Mouse (Mus musculus) embryo, embryonic 10 days (tissue): ENCODE measurements around the gene Pde3a.
A peak's percentile ranks its signal among the peaks of the same experiment; 100 is the strongest.

Experiments used
- DNase-seq: peaks from one replicate; pipeline ENCODE4 v3.0.0-alpha.2; 2015; ENCODE audit warnings: low spot score

Gene Pde3a

GRCm38 (mm10) chr6:141404649-141405048 lies 155.6 kb downstream of the Pde3a start:
- no peak for DNase-seq

DNA sequence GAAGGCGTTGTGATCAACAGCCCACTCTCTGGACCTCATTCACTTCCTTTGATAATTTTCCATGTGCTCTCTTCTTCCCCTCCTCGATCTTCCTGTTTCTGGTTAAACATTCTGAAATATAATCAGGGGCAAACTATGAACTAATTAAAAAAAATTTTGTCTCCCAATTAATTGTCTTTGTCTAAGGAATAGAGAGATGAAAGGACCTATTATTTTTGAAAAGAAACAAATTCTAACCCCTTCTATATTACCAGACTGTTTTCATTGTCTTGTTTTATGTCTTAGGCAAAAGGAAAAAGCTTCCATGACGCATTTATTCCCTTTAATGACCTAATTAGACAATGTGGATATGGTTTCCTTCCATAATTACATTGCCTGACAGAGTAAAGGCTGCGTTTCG lies 156.4 kb downstream of the Pde3a start:
- DNase-seq: no peak

GRCm38 (mm10) chr6:141408758-141409157 lies 159.7 kb downstream of the Pde3a start:
- no peak for DNase-seq

GRCm38 (mm10) chr6:141410836-141411235 lies 161.8 kb downstream of the Pde3a start:
- DNase-seq: no peak

GRCm38 (mm10) chr6:141425114-141425513 lies 176.0 kb downstream of the Pde3a start:
- DNase-seq: no peak

DNA sequence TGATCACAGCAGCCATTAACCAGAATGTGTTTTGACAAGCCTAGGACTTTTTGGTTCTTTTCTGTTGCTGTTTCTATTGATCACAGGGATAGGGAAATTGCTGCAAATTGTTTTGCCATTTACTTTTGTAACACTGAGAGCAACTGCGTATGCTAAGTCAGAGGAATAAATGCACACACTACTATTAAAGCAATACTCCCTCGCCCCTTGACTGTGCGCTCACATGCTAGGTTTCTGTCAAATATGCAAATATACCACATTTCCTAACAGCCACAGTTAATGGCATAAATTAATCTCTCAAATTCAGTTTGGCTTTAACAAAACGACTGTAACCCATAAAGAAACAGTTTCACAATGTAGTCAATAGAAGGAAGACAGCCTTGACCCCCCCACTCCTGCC lies 179.5 kb downstream of the Pde3a start:
- DNase-seq: no peak

- DNase-seq: no peak
These were observed 181.1 kb downstream of the Pde3a start for GRCm38 (mm10) chr6:141430134-141430533.

DNA sequence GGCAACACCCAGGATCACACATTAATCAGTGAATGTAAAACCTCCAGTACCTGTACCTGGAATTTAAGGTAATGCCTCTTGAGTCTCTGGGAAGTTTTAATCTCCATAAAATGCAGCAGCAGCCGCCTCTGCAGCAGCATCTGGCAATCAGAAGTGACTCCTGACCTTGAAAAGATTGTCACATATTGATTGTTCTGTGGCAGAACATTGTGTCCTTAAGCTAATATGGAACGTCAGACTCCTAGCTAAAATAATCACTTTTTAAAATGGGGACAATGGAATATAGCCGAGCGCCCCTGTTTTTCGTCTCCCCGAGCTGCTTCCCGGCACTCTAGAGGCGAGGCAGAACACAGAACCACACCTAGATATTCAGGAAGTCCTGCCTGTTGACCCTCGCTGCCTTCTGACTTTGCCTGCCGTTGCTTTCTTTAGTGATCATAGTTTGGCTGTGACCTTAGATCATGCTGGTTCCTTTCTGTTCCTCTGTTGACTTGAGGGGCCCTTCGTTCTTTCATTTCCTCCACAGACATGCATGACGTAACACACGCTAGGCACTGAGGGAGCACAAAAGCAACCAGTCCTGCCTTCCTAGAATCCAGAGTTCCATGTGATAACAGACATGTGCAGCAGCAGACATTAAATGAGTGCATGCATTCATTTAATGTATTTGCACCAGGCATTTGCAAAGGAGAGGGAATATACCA lies 183.4 kb downstream of the Pde3a start:
- no peak for DNase-seq

DNA sequence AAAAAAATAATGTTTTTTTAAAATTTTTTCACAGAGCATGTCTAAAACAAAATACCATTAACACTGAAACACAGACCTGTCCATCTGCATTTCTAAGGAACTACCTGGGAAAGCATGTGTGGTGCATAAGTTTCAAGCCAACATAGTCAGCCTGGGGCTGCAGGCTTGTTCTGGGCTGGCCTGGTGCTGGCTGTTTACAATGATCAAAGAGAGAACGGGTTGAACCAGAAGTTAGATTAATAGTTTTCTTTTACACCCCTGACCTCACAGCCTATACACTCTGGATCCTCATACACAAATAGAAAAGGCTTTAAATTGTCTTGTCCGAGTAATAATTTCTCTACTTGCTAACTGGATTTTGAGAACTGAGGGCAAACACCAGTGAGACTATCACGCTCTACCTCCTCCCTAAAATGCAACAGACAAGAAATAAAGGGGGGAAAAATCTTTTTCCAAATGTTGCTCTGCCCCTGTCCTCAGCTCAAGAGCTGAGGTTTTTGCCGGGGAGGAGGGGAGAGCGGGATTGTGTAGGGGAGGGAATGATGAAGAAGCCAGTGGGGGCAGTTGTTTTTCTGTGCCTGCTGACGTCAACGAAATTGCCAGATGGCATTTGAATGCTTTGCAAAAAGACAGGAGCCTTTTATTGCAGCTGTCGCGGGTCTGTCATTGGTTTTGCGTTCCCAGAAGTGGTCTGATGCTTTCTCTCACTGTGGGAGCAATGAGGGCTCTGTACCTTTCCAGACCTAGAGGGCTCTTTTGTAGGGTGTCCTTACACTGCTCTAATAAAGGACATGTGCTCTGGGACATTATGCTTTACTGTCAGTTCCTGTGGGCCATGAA lies 185.1 kb downstream of the Pde3a start:
- DNase-seq: peak; percentile 62

DNA sequence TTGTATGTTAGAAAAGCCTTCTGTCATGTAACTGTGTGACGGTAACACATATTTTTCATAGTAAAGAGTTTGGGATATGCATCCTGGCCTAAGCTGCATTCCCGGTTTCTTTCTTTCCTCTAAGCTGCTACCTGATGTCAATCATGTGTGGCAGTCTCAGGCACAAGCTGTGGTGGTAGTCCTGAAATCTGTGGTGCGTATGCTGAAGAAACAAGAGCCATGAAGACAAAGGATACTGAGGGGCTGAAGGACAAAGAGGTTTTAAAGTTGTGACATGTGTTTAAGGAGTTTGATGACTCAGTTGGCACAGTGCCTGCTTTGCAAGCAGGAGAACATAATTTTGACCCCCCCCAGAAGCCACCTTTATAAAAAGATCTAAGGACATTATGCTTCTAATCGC lies 186.1 kb downstream of the Pde3a start:
- no peak for DNase-seq

DNA sequence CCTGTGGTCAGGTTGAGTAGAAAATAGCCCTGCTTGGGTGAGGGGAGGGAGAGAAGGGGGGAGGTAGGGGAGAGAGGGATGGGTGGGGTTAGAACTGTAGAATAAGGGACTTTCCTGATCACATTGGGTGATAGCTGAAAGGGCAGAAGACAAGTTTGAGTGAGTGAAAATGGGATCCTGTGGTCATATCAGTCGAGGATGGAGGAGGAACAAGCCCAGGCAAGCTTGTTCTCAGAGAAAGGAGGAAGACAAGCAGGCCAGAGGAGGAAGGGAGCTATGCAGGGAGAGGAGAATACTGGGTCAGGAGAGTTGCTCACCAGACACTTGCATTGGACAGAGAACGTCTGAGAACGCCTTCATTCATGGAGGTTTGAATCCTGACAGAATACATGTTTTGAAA lies 190.9 kb downstream of the Pde3a start:
- DNase-seq: no peak

GRCm38 (mm10) chr6:141447547-141447946 lies 198.5 kb downstream of the Pde3a start:
- peak; percentile 91 for DNase-seq

- DNase-seq: no peak
These were observed 199.8 kb downstream of the Pde3a start for GRCm38 (mm10) chr6:141448886-141449285.

DNA sequence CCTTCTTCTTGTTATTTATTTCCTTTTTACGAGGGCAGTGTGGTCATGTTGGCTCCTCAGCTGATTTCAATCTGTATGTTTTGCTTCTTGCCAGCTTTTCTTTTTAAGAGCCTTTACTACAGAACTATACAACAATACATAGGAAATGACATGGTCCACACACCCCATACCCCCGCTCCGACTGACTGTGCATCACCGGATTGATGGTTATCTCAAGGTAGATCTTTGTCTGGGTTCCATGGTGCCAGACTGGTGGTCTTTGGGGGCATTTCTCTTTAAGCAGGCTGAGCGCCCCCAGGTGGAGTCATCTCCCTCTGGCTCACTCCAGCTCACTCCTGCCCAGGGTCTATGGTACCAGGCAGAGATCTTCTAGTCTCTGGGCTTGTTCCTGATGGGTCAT lies 206.3 kb downstream of the Pde3a start:
- DNase-seq: no peak

DNA sequence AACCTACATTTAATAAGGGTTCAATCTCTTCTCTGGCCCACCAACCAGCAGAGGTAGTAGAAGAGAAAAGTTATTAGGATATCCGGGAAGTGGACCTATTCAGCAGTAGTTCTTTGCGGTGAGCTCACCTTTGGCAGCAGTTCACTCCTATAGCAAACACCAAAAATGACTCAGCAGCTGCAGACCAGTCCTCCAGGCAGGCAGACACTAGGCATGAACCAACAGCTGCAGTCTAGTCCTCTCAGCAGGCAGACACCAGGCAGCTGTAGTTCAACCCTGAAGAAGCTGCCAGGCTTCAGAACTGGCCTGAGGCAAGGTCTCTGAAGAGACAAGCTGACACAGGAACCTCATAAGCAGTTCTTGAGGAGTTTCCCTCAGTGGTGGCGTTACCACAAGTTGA lies 207.5 kb downstream of the Pde3a start:
- no peak for DNase-seq

- no peak for DNase-seq
These were observed 221.2 kb downstream of the Pde3a start for GRCm38 (mm10) chr6:141470251-141470650.

DNA sequence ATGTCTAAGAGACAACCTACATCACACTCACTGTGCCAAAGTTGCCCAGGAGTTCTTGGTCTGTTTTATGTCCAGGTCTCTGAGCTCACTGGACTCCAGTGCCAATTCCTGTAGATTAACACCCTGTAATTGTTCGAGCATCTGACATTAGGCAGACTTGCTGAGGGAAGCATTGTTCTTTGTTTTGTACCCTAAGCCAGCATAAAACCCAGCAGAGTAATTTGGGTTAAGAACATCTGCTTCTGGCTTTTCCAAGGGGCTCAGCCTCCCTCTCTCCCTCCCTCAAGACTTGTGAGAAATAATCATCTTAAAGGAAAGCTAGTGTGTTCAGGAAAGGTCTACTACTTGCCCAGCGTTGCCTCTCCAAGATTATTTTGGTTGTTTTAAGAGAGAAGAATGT lies 225.2 kb downstream of the Pde3a start:
- DNase-seq: no peak

DNA sequence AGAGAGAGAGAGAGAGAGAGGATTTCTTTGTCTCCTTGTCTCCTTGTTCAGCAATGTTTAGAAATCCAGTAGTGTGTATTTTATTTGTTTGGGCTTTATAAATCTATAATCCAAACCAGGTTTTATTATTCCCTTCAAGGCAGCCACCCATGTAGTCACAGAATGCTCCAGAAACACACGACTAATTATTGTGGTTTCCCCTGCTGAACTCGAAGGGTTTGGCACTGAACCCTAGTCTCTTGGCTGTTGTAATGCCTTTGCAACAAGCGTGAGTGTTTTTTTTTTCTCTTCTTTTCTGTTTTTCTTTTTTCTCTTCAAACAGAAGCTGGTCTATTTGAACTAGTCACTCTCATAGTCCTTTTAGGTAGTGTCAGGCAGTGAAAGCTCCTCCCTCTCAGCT lies 225.6 kb downstream of the Pde3a start:
- no peak for DNase-seq

- peak; percentile 25 for DNase-seq
These were observed 236.4 kb downstream of the Pde3a start for GRCm38 (mm10) chr6:141485302-141486021.

DNA sequence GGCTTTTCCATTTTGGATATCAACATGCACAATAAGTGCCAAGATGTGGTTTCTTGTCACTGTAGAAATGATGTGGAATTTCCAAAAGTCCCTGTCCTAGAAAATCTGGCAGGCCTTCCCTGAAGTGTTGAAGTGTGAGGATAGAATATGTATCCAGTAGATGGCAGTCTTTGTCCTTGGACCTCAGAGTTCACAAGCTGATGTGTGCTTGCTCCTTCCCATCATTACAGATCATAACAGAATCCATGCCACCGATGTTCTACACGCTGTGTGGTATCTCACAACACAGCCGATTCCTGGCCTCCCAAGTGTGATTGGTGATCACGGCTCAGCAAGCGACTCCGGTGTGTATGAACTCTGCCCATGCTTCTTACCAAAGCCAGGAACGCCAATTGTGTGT lies 238.2 kb downstream of the Pde3a start:
- peak; percentile 73 for DNase-seq

DNA sequence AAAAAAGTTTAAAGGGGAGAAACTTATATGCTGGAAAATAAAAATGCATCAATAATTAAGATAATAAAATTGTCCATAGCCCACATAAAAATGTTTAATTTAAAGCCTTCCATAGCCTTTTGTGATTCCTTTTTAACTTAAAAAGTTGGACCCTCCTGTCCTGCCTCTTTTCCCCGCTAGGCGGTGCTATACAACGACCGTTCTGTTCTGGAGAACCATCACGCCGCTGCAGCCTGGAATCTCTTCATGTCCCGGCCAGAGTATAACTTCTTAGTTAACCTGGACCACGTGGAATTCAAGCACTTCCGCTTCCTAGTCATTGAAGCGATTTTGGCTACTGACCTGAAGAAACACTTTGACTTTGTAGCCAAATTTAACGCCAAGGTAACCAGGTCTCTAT lies 239.6 kb downstream of the Pde3a start:
- DNase-seq: peak; percentile 81

DNA sequence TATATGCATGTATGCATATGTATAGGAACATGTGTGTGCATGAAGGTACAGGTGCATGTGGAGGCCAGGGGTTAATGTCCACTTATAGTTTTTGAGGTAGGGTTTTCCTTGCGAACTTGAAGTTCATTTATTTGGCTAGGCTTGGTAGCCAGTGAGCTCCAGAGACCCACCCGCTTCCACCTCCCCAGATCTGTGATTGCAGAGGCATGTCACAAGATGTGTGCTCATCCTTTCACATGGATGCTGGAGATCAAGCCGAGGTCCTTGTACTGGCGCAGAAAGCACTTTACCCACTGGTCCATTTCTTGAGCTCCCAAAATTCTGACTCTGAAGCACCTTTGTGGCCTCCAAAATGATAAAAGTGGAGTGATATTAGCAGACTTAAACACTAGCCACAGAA lies 245.8 kb downstream of the Pde3a start:
- DNase-seq: no peak
